Comparison of ENCODE assay signal across 8 mouse cellular contexts in the genomic region with DNA sequence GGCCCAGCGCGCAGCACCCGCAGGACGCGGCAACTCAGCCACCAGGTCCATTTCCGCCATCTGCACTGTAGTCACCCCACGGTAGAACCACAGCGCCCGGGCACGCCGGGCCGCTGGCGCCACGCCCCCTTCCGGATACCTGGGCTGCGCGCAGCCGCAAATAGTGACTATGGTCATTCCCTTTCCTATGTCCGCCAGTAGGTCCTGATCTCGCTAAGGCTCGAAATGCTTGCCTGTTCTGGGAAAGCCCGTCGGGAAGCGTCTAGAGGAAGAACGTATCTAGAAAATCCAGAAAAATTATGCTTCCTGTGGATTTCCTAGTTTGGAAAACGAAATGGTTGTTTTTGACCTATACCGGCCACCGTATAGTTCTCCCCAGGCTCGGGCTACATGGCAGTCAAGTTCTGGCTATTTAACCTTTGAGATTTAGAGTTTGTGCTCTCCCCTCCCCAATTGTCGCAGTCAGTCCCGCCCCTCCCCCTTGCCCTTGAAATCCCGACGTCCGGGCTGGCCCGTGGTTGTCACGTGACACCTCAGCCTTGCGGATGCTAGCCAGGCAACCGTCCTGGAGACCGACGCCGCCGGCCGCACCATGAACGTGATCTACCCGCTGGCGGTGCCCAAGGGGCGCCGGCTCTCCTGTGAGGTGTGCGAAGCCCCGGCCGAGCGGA. TPM values are rescaled to one million over a fixed set of nuclear protein-coding genes. Genes with fewer than 3 reads are reported as not detected.
A peak's percentile ranks its signal among the peaks of the same experiment; 100 is the strongest.
DNase-seq lines count a peak whose midpoint lies in the region; ATAC-seq and TF ChIP-seq lines count a peak whose summit lies in the region.

Ppcs (minus strand) TSS at position 127 of the 671 bp plus-strand sequence.
Zmynd12 (plus strand) TSS at position 521 of the 671 bp plus-strand sequence.

- peak within 1 kb of the TSS; percentile 84 for H3K9ac ChIP-seq in hindbrain, embryonic 12.5 days

- H3K4me1 ChIP-seq in hindbrain, embryonic 12.5 days, result peaks cover 13% of the 10 kb centered on the region

- H3K4me3 ChIP-seq in hindbrain, embryonic 12.5 days, result peak within 1 kb of the TSS; percentile 72

- peak; percentile 87 for ATAC-seq in Patski
- ATAC-seq in hindbrain, embryonic 12.5 days (ENCODE audit: low FRiP score), result peak; percentile 96

- H3K36me3 ChIP-seq in hindbrain, embryonic 12.5 days, result 0 out of 2 replicates have a peak, but pooled peaks cover 5% of the 10 kb centered on the region

- no peaks in the 10 kb centered on the region for H3K9me3 ChIP-seq in hindbrain, embryonic 12.5 days (replicated peaks)

- peak within 1 kb of the TSS; percentile 89 for H3K27ac ChIP-seq in hindbrain, embryonic 12.5 days

- peak within 1 kb of the TSS; percentile 89 for H3K4me2 ChIP-seq in hindbrain, embryonic 12.5 days (replicated peaks)

- no peak for TF ChIP-seq CTCF in Patski (IDR thresholded peaks at IDR 0.05)

- in situ Hi-C loops in Patski (cut with MboI; ENCODE audit: low pct_unique_long_range_greater_than_20kb), result loop anchor here (10.0 kb wide), 1 partner anchor 242 kb away; no protein-coding TSS in a partner anchor

- H3K27me3 ChIP-seq in Patski, result no peaks in the 10 kb centered on the region
- H3K27me3 ChIP-seq in hindbrain, embryonic 12.5 days, result 0 out of 2 replicates have a peak, but pooled peaks cover 3% of the 10 kb centered on the region

- peak; percentile 78 for DNase-seq in Patski (ENCODE audit: low read depth, low spot score)
- DNase-seq in cerebellum, postnatal 10 days, result peak; percentile 95 to 96
- peak; percentile 77 to 82 for DNase-seq in frontal cortex, postnatal 10 days (ENCODE audit: low spot score in 2 of 2)
- peak; percentile 81 to 83 for DNase-seq in layer of hippocampus, postnatal 14 days (ENCODE audit: low spot score in 2 of 2)
- peak; percentile 95 for DNase-seq in lung, postnatal 10 days
- peak; percentile 83 for DNase-seq in ovary, postnatal 14 days (ENCODE audit: low spot score)
- peak; percentile 80 to 87 for DNase-seq in thymus, postnatal 10 days (ENCODE audit: low spot score in 2 of 2)

- under 1% methylated on average over 52 of the region's 52 CpGs for WGBS in hindbrain, embryonic 12.5 days

- POLR2A ChIA-PET in Patski (lab: Charles Lee), result no interaction called here

- CTCF ChIA-PET in Patski (lab: Charles Lee), result no interaction called here

RNA-seq across cellular contexts. Expression of gene Ppcs, which starts in this region (rescaled TPM):
- polyA plus RNA-seq in Patski (2021), result 11.3 TPM
- 24.3 and 24.5 TPM in 2 replicates for polyA plus RNA-seq in hindbrain, embryonic 12.5 days (2016; fragmentation: Nextera tagmentation; extraction: Ambion mirVana)
- 1 to 10 TPM; 4.6 to 6.8 TPM for total RNA-seq in layer of hippocampus, postnatal 14 days (2021)

RNA-seq across cellular contexts. Expression of gene Zmynd12, which starts in this region (rescaled TPM):
- 0.46 TPM for polyA plus RNA-seq in Patski (2021)
- 0.23 and 0.55 TPM in 2 replicates for polyA plus RNA-seq in hindbrain, embryonic 12.5 days (2016; fragmentation: Nextera tagmentation; extraction: Ambion mirVana)
- under 1 TPM; 0.51 to 0.69 TPM for total RNA-seq in layer of hippocampus, postnatal 14 days (2021)

Comparison
In these comparisons a context has a peak if more than half of its experiments do, and no peak if none do; other contexts are left out.
1. Peak in every context shown above with its lines: DNase-seq, ATAC-seq, H3K4me3 ChIP-seq and H3K27ac ChIP-seq.